Mouse (Mus musculus) testis, adult 2 months (tissue): ENCODE measurements around the gene Gm20388.

ENCODE experiments used
- CTCF ChIP-seq: fragments of 200-500 bp; IDR thresholded peaks from 2 replicates; pipeline ENCODE4 v1.5.1; 2012; ENCODE audit warnings: low read depth, mild to moderate bottlenecking, inconsistent platforms, low read length, moderate library complexity; ENCODE audit not compliant: control insufficient read depth, insufficient read depth, insufficient replicate concordance
- POLR2A ChIP-seq: fragments of 200-500 bp; IDR thresholded peaks from 2 replicates; pipeline ENCODE4 v1.6.1; 2012; ENCODE audit warnings: low read depth, mild to moderate bottlenecking, inconsistent platforms, low read length, moderate library complexity; ENCODE audit not compliant: control insufficient read depth

GRCm38 (mm10) chr8:121454737-121455136 lies 1544.1 kb downstream of the Gm20388 start:
- no peak for TF ChIP-seq CTCF
- no peak for TF ChIP-seq POLR2A
